Mouse (Mus musculus): ENCODE results near the gene Slc23a2.

GRCm38 (mm10) chr2:132176289-132176848 is 31.5 kb upstream of the Slc23a2 start:
- TF ChIP-seq CTCF (conservative IDR thresholded peaks at IDR 0.05; ENCODE audit: low read length) (no peak), POU5F1 (IDR thresholded peaks at IDR 0.05; ENCODE audit: borderline replicate concordance, low read length) (no peak)

Data from E14TG2a.4 (cell line).